Mouse (Mus musculus): Measurements from ENCODE around the gene Sall1. TPM values are rescaled to one million over a fixed set of nuclear protein-coding genes. Genes with fewer than 3 reads are reported as not detected.

Gene Sall1
- not detected in 4 replicates for total RNA-seq (2023)

GRCm38 (mm10) chr8:89043940-89044339 lies at the start of gene Sall1:
Gene Sall1 (minus strand): TSS chr8:89044162.

